Mouse (Mus musculus): ENCODE measurements around the gene Naa80. TPM values are rescaled to one million over a fixed set of nuclear protein-coding genes. Genes with fewer than 3 reads are reported as not detected.

Gene Naa80
- polyA plus RNA-seq, 1 experiment from 2014 or later, result 14.7 TPM

GRCm38 (mm10) chr9:107628721-107629410, 50.2 kb downstream of the Naa80 start:
- H3K4me3 ChIP-seq (ENCODE audit: low read depth, low read length), result no peak overlapping the region
- WGBS, result 38% methylated on average over 13 of the region's 15 CpGs
- H3K9ac ChIP-seq, result peak overlapping the region; percentile 27
- H3K9me3 ChIP-seq (ENCODE audit: low read depth, low read length), result no peaks in the 10 kb centered on the region
- peaks cover 46% of the 10 kb centered on the region for H3K4me1 ChIP-seq (ENCODE audit: insufficient read depth)
- no peaks in the 10 kb centered on the region for H3K27me3 ChIP-seq (ENCODE audit: insufficient read depth, low read length)
- peaks cover 43% of the 10 kb centered on the region for H3K36me3 ChIP-seq (ENCODE audit: insufficient read depth)
- DNase-seq (peak; percentile 74), ATAC-seq (ENCODE audit: insufficient read depth) (0 out of 2 replicates have a peak, but pooled peaks have one; percentile 7)
- peak overlapping the region; percentile 48 for H3K4me2 ChIP-seq
- peak overlapping the region; percentile 75 for H3K27ac ChIP-seq (ENCODE audit: low read depth)
- TF ChIP-seq CTCF (IDR thresholded peaks at IDR 0.05; ENCODE audit: low read depth), result no peak

GRCm38 (mm10) chr9:107629411-107629730, 50.7 kb downstream of the Naa80 start:
- Histone ChIP-seq H3K27me3 (ENCODE audit: insufficient read depth, low read length) (no peaks in the 10 kb centered on the region), H3K4me2 (peak overlapping the region; percentile 48; the same call in 1 of the 2 replicates), H3K36me3 (ENCODE audit: insufficient read depth) (peaks cover 40% of the 10 kb centered on the region), H3K9ac (no peak overlapping the region), H3K9me3 (ENCODE audit: low read depth, low read length) (no peaks in the 10 kb centered on the region), H3K4me1 (ENCODE audit: insufficient read depth) (peaks cover 46% of the 10 kb centered on the region), H3K4me3 (ENCODE audit: low read depth, low read length) (no peak overlapping the region), H3K27ac (ENCODE audit: low read depth) (peak overlapping the region; percentile 39)
- DNase-seq, result no peak
- no peak for ATAC-seq (ENCODE audit: insufficient read depth)
- TF ChIP-seq CTCF (IDR thresholded peaks at IDR 0.05; ENCODE audit: low read depth), result no peak
- WGBS, result 37% methylated on average over 4 of the region's 4 CpGs

- Histone ChIP-seq H3K9ac (peak overlapping the region; percentile 14), H3K36me3 (ENCODE audit: insufficient read depth) (peaks cover 34% of the 10 kb centered on the region), H3K27me3 (ENCODE audit: insufficient read depth, low read length) (no peaks in the 10 kb centered on the region), H3K27ac (ENCODE audit: low read depth) (peak overlapping the region; percentile 39), H3K4me1 (ENCODE audit: insufficient read depth) (peaks cover 46% of the 10 kb centered on the region), H3K4me2 (peak overlapping the region; percentile 48), H3K4me3 (ENCODE audit: low read depth, low read length) (no peak overlapping the region), H3K9me3 (ENCODE audit: low read depth, low read length) (no peaks in the 10 kb centered on the region)
- 22% methylated on average over 14 of the region's 14 CpGs for WGBS
- no peak for ATAC-seq (ENCODE audit: insufficient read depth)
- DNase-seq, result peak; percentile 37
- TF ChIP-seq CTCF (IDR thresholded peaks at IDR 0.05; ENCODE audit: low read depth), result no peak
Observed at GRCm38 (mm10) chr9:107629901-107630425, 51.3 kb downstream of the Naa80 start.

GRCm38 (mm10) chr9:107630576-107630975, 51.9 kb downstream of the Naa80 start:
- Histone ChIP-seq H3K27me3 (ENCODE audit: insufficient read depth, low read length) (no peaks in the 10 kb centered on the region), H3K27ac (ENCODE audit: low read depth) (peak overlapping the region; percentile 39), H3K4me3 (ENCODE audit: low read depth, low read length) (no peak overlapping the region), H3K36me3 (ENCODE audit: insufficient read depth) (peaks cover 28% of the 10 kb centered on the region), H3K4me1 (ENCODE audit: insufficient read depth) (peaks cover 46% of the 10 kb centered on the region), H3K9me3 (ENCODE audit: low read depth, low read length) (no peaks in the 10 kb centered on the region), H3K4me2 (peak overlapping the region; percentile 48), H3K9ac (peak overlapping the region; percentile 14; the same call in 1 of the 2 replicates)
- WGBS, result 14% methylated on average over 4 of the region's 4 CpGs
- no peak for DNase-seq
- no peak for ATAC-seq (ENCODE audit: insufficient read depth)
- TF ChIP-seq CTCF (IDR thresholded peaks at IDR 0.05; ENCODE audit: low read depth), result no peak

GRCm38 (mm10) chr9:107631311-107631826, 52.7 kb downstream of the Naa80 start:
- H3K4me3 ChIP-seq (ENCODE audit: low read depth, low read length), result no peak overlapping the region
- no peaks in the 10 kb centered on the region for H3K27me3 ChIP-seq (ENCODE audit: insufficient read depth, low read length)
- peaks cover 51% of the 10 kb centered on the region for H3K4me1 ChIP-seq (ENCODE audit: insufficient read depth)
- H3K9ac ChIP-seq, result 0 out of 2 replicates have a peak overlapping the region, but pooled peaks have one; percentile 5
- H3K27ac ChIP-seq (ENCODE audit: low read depth), result peak overlapping the region; percentile 93; the same call in 1 of the 2 replicates
- no peak for TF ChIP-seq CTCF (IDR thresholded peaks at IDR 0.05; ENCODE audit: low read depth)
- ATAC-seq (ENCODE audit: insufficient read depth) (no peak), DNase-seq (no peak)
- no peaks in the 10 kb centered on the region for H3K9me3 ChIP-seq (ENCODE audit: low read depth, low read length)
- peak overlapping the region; percentile 99; the same call in 1 of the 2 replicates for H3K4me2 ChIP-seq
- peaks cover 21% of the 10 kb centered on the region for H3K36me3 ChIP-seq (ENCODE audit: insufficient read depth)
- WGBS, result 70% methylated on average over 9 of the region's 9 CpGs

- DNase-seq, result no peak
- 90% methylated on average over 8 of the region's 8 CpGs for WGBS
- peak overlapping the region; percentile 5; the same call in 1 of the 2 replicates for H3K9ac ChIP-seq
- H3K27me3 ChIP-seq (ENCODE audit: insufficient read depth, low read length), result no peaks in the 10 kb centered on the region
- peak overlapping the region; percentile 93; the same call in 1 of the 2 replicates for H3K27ac ChIP-seq (ENCODE audit: low read depth)
- peaks cover 50% of the 10 kb centered on the region for H3K4me1 ChIP-seq (ENCODE audit: insufficient read depth)
- no peak overlapping the region for H3K4me3 ChIP-seq (ENCODE audit: low read depth, low read length)
- peak overlapping the region; percentile 99 for H3K4me2 ChIP-seq
- peaks cover 21% of the 10 kb centered on the region for H3K36me3 ChIP-seq (ENCODE audit: insufficient read depth)
- H3K9me3 ChIP-seq (ENCODE audit: low read depth, low read length), result no peaks in the 10 kb centered on the region
- no peak for TF ChIP-seq CTCF (IDR thresholded peaks at IDR 0.05; ENCODE audit: low read depth)
- ATAC-seq (ENCODE audit: insufficient read depth), result no peak
Observed at GRCm38 (mm10) chr9:107631861-107632260, 53.2 kb downstream of the Naa80 start.

- peaks cover 44% of the 10 kb centered on the region for H3K4me1 ChIP-seq (ENCODE audit: insufficient read depth)
- H3K36me3 ChIP-seq (ENCODE audit: insufficient read depth), result peaks cover 20% of the 10 kb centered on the region
- no peaks in the 10 kb centered on the region for H3K27me3 ChIP-seq (ENCODE audit: insufficient read depth, low read length)
- H3K9ac ChIP-seq, result peak overlapping the region; percentile 90
- no peak for TF ChIP-seq CTCF (IDR thresholded peaks at IDR 0.05; ENCODE audit: low read depth)
- no peak for ATAC-seq (ENCODE audit: insufficient read depth)
- no peak for DNase-seq
- no peaks in the 10 kb centered on the region for H3K9me3 ChIP-seq (ENCODE audit: low read depth, low read length)
- H3K4me2 ChIP-seq, result peak overlapping the region; percentile 99
- peak overlapping the region; percentile 93 for H3K27ac ChIP-seq (ENCODE audit: low read depth)
- WGBS, result 58% methylated on average over 6 of the region's 6 CpGs
- H3K4me3 ChIP-seq (ENCODE audit: low read depth, low read length), result peak overlapping the region; percentile 85
Observed at GRCm38 (mm10) chr9:107632478-107632877, 53.8 kb downstream of the Naa80 start.
